Mouse (Mus musculus) CH12.LX (cell line): ENCODE data around the gene Btbd8. TPM values are rescaled to one million over a fixed set of nuclear protein-coding genes. Genes with fewer than 3 reads are reported as not detected.

Experiments used
- DNase-seq: peaks from one replicate; pipeline ENCODE4 v3.0.0-alpha.2; 2013; ENCODE audit errors: extremely low read depth
- H3K27ac ChIP-seq: 2 replicates; pipeline ENCODE4 v1.5.1; 2012; ENCODE audit warnings: low read depth, mild to moderate bottlenecking, control low read depth, moderate library complexity; ENCODE audit not compliant: insufficient read depth
- H3K27me3 ChIP-seq: replicated peaks from 2 replicates; pipeline ENCODE3; 2012; ENCODE audit warnings: inconsistent platforms
- H3K36me3 ChIP-seq, 2 experiments: replicated peaks in 1 of 2; 2 replicates each; pipeline versions ENCODE3 to v1.6.1; 2012; ENCODE audit warnings: inconsistent platforms in 1 of 2, low read length in 1 of 2, mild to moderate bottlenecking in 1 of 2, mixed read lengths in 1 of 2, moderate library complexity in 1 of 2; ENCODE audit not compliant: control insufficient read depth in 1 of 2, insufficient read depth in 1 of 2
- H3K4me1 ChIP-seq, 2 experiments: 2 replicates each; pipeline ENCODE4 v1.6.1; 2012; ENCODE audit warnings: inconsistent platforms in 1 of 2, moderate library complexity in 1 of 2; ENCODE audit not compliant: insufficient read depth in 2 of 2, control insufficient read depth in 1 of 2
- H3K4me2 ChIP-seq: 2 replicates; pipeline ENCODE4 v1.6.1; 2012; ENCODE audit warnings: low read depth, mild to moderate bottlenecking, control low read depth; ENCODE audit not compliant: poor library complexity, insufficient read depth, severe bottlenecking
- H3K4me3 ChIP-seq, 3 experiments: fragments of 150-350 bp in 1 of 3; sonication (generic) in 1 of 3; replicated peaks in 1 of 3; 2 replicates each; pipeline versions ENCODE3 to v1.5.1; 2011 to 2012; ENCODE audit warnings: low read depth in 2 of 3, low read length in 2 of 3, mild to moderate bottlenecking in 2 of 3, moderate library complexity in 2 of 3, control low read depth in 1 of 3, improper control_type of control experiment in 1 of 3, inconsistent platforms in 1 of 3, mixed read lengths in 1 of 3; ENCODE audit not compliant: poor library complexity in 1 of 3
- H3K79me2 ChIP-seq: replicated peaks from 2 replicates; pipeline ENCODE4 v1.6.1; 2012; ENCODE audit warnings: mild to moderate bottlenecking, moderate library complexity; ENCODE audit not compliant: control insufficient read depth, poor library complexity, insufficient read depth, severe bottlenecking; ENCODE audit errors: extremely low read depth
- H3K9ac ChIP-seq: 2 replicates; pipeline ENCODE4 v1.6.1; 2012; ENCODE audit warnings: low read depth, mild to moderate bottlenecking, control low read depth, moderate library complexity; ENCODE audit not compliant: insufficient read depth
- H3K9me3 ChIP-seq: replicated peaks from 2 replicates; pipeline ENCODE3; 2012; ENCODE audit warnings: low read length, inconsistent platforms, mixed read lengths
- BHLHE40 ChIP-seq: IDR thresholded peaks from 2 replicates; pipeline ENCODE4 v1.6.1; 2011; ENCODE audit warnings: mild to moderate bottlenecking, low read depth, low read length, improper control_type of control experiment
- CHD1 ChIP-seq: IDR thresholded peaks from 2 replicates; pipeline ENCODE4 v1.6.1; 2012; ENCODE audit warnings: low read depth, low read length, improper control_type of control experiment, inconsistent platforms
- CTCF ChIP-seq, 2 experiments: IDR thresholded peaks in 1 of 2; conservative IDR thresholded peaks in 1 of 2; 2 replicates each; pipeline ENCODE4 v1.5.1; 2011 to 2012; ENCODE audit warnings: low read depth in 2 of 2, low read length in 2 of 2, improper control_type of control experiment in 1 of 2, inconsistent platforms in 1 of 2, mild to moderate bottlenecking in 1 of 2, moderate library complexity in 1 of 2
- ELF1 ChIP-seq: IDR thresholded peaks from 2 replicates; pipeline ENCODE4 v1.6.1; 2014; ENCODE audit warnings: low read depth, mild to moderate bottlenecking, inconsistent platforms, low read length, improper control_type of control experiment
- HCFC1 ChIP-seq: IDR thresholded peaks from 2 replicates; pipeline ENCODE4 v1.6.1; 2012; ENCODE audit warnings: low read depth, mild to moderate bottlenecking, inconsistent platforms, low read length, improper control_type of control experiment
- KAT2A ChIP-seq: IDR thresholded peaks from 2 replicates; pipeline ENCODE4 v1.6.1; 2012; ENCODE audit warnings: low read length, improper control_type of control experiment, inconsistent platforms; ENCODE audit not compliant: insufficient replicate concordance
- MAFK ChIP-seq: IDR thresholded peaks from 2 replicates; pipeline ENCODE4 v1.6.1; 2011; ENCODE audit warnings: low read length, improper control_type of control experiment; ENCODE audit not compliant: insufficient replicate concordance
- MAZ ChIP-seq: IDR thresholded peaks from 2 replicates; pipeline ENCODE4 v1.6.1; 2012; ENCODE audit warnings: low read depth, mild to moderate bottlenecking, inconsistent platforms, low read length, improper control_type of control experiment, moderate library complexity
- MEF2A ChIP-seq: IDR thresholded peaks from 2 replicates; pipeline ENCODE4 v1.6.1; 2014; ENCODE audit warnings: low read depth, mild to moderate bottlenecking, inconsistent platforms, low read length, improper control_type of control experiment, borderline replicate concordance
- POLR2A ChIP-seq: IDR thresholded peaks from 2 replicates; pipeline ENCODE4 v1.6.1; 2011; ENCODE audit warnings: low read depth, mild to moderate bottlenecking, improper control_type of control experiment, low read length
- RAD21 ChIP-seq: IDR thresholded peaks from 2 replicates; pipeline ENCODE4 v1.6.1; 2011; ENCODE audit warnings: low read depth, mild to moderate bottlenecking, low read length, improper control_type of control experiment, moderate library complexity
- RCOR1 ChIP-seq: conservative IDR thresholded peaks from 2 replicates; pipeline ENCODE4 v1.6.1; 2012; ENCODE audit warnings: low read depth, mild to moderate bottlenecking, inconsistent platforms, low read length, improper control_type of control experiment
- SMC3 ChIP-seq: IDR thresholded peaks from 2 replicates; pipeline ENCODE4 v1.6.1; 2011; ENCODE audit warnings: low read depth, low read length, improper control_type of control experiment
- TBP ChIP-seq: conservative IDR thresholded peaks from 2 replicates; pipeline ENCODE4 v1.6.1; 2011; ENCODE audit warnings: low read depth, low read length, improper control_type of control experiment
- UBTF ChIP-seq: IDR thresholded peaks from 2 replicates; pipeline ENCODE4 v1.6.1; 2012; ENCODE audit warnings: low read depth, mild to moderate bottlenecking, inconsistent platforms, low read length, improper control_type of control experiment, moderate library complexity
- USF1 ChIP-seq: IDR thresholded peaks from 2 replicates; pipeline ENCODE4 v1.6.1; 2014; ENCODE audit warnings: low read depth, mild to moderate bottlenecking, inconsistent platforms, low read length, improper control_type of control experiment
- ZKSCAN1 ChIP-seq: IDR thresholded peaks from 2 replicates; pipeline ENCODE4 v1.6.1; 2012; ENCODE audit warnings: low read depth, inconsistent platforms, low read length, improper control_type of control experiment, borderline replicate concordance
- dilution Hi-C: fragments of 300-500 bp; cut with MboI; formaldehyde crosslinking; loops from 2 replicates; pipeline ENCODE4 v1.14.3; 2020; ENCODE audit warnings: low sequenced_read_pairs; ENCODE audit not compliant: extremely low pct_unique_long_range_greater_than_20kb, extremely low pct_ligation_motif_present
- in situ Hi-C: fragments of 300-500 bp; cut with MboI; formaldehyde crosslinking; loops from 3 replicates; pipeline ENCODE4 v1.14.3; 2019; ENCODE audit warnings: low sequenced_read_pairs, low pct_ligation_motif_present, low pct_unique_long_range_greater_than_20kb, mixed read lengths
- polyA plus RNA-seq: library from polyadenylated mRNA; unstranded; fragments of >175 nt; gene quantifications from 2 replicates; pipeline ENCODE4 v1.2.1, GENCODE M21; 2012; ENCODE audit warnings: low read depth; ENCODE audit not compliant: insufficient read length
- total RNA-seq, 2 experiments: library from RNA; depleted of rRNA; stranded (reverse); fragments of 300-350 nt in 1 of 2; fragments of >200 nt in 1 of 2; gene quantifications; 2 replicates each; pipeline ENCODE4 v1.2.3; 2012 to 2014

Btbd8 gene
- total and polyA plus RNA-seq, 3 experiments: 5.1 to 5.9 (median 5.2) TPM

GRCm38 (mm10) chr5:107498806-107499310 is 61.1 kb downstream of the Btbd8 start:
- Histone ChIP-seq H3K9me3 (peaks cover 4% of the 10 kb centered on the region), H3K27me3 (no peaks in the 10 kb centered on the region), H3K36me3 (peaks cover 5 to 17% of the 10 kb centered on the region in 2 experiments), H3K9ac (peak overlapping the region; percentile 60), H3K4me3 (peak overlapping the region in 1 of 3 experiments; percentile 56), H3K27ac (no peak overlapping the region), H3K79me2 (no peaks in the 10 kb centered on the region; the same call in 1 of the 2 replicates), H3K4me2 (peak overlapping the region; percentile 81), H3K4me1 (peaks cover 0 to 5% of the 10 kb centered on the region in 2 experiments; a peak in 1 of 4 replicates)
- no peak for DNase-seq
- TF ChIP-seq MAZ: no peak
- no peak for TF ChIP-seq CHD1
- no peak for TF ChIP-seq MEF2A
- no peak for TF ChIP-seq RCOR1
- TF ChIP-seq POLR2A: no peak
- TF ChIP-seq BHLHE40: no peak
- no peak for TF ChIP-seq CTCF (conservative IDR thresholded peaks at IDR 0.05 in 1 of 2, IDR thresholded peaks at IDR 0.05 in 1 of 2; ENCODE audit: low read depth in 2 of 2, low read length in 2 of 2)
- TF ChIP-seq ELF1: no peak
- TF ChIP-seq ZKSCAN1: no peak
- TF ChIP-seq TBP: no peak
- TF ChIP-seq UBTF: no peak
- TF ChIP-seq MAFK: no peak
- no peak for TF ChIP-seq USF1
- in situ Hi-C loops: no loop called here
- dilution Hi-C loops: no loop called here

- Histone ChIP-seq H3K4me2 (no peak overlapping the region), H3K79me2 (no peaks in the 10 kb centered on the region; the same call in 1 of the 2 replicates), H3K4me3 (no peak overlapping the region)
- dilution Hi-C loops: no loop called here
- no peak for DNase-seq
- TF ChIP-seq USF1 (no peak), POLR2A (no peak), RAD21 (no peak), HCFC1 (no peak), MAFK (no peak), SMC3 (no peak), KAT2A (no peak)
- TF ChIP-seq, all 38 proteins: peak for 0
- Histone ChIP-seq H3K27ac (no peak overlapping the region), H3K36me3 (peaks cover 10 to 19% of the 10 kb centered on the region in 2 experiments), H3K4me1 (peaks cover 0 to 5% of the 10 kb centered on the region in 2 experiments; a peak in 1 of 4 replicates), H3K27me3 (no peaks in the 10 kb centered on the region), H3K9ac (no peak overlapping the region), H3K9me3 (no peaks in the 10 kb centered on the region)
- in situ Hi-C loops: loop anchor here (25.0 kb wide), 1 partner anchor 513 kb away; no protein-coding TSS in a partner anchor
These were observed 62.2 kb downstream of the Btbd8 start for GRCm38 (mm10) chr5:107499891-107500535.
